Mouse (Mus musculus) layer of hippocampus, postnatal 10 days (tissue): ENCODE results near the gene 4930404H24Rik. TPM values are rescaled to one million over a fixed set of nuclear protein-coding genes. Genes with fewer than 3 reads are reported as not detected.
"Not testable (repeated sequence)": the region's sequence is repeated elsewhere in the genome, so short reads cannot be mapped to it uniquely, and the experiment has no call there.

Experiments used
- DNase-seq, 2 experiments: peaks; one replicate each; pipeline ENCODE4 v3.0.0; 2021; ENCODE audit warnings: low spot score in 2 of 2
- total RNA-seq, 2 experiments: library from RNA; stranded (reverse); gene quantifications; 2 replicates each; pipeline ENCODE4 v1.2.3; 2021

The 4930404H24Rik gene
- total RNA-seq, 2 experiments from 2014 or later = not detected

DNA sequence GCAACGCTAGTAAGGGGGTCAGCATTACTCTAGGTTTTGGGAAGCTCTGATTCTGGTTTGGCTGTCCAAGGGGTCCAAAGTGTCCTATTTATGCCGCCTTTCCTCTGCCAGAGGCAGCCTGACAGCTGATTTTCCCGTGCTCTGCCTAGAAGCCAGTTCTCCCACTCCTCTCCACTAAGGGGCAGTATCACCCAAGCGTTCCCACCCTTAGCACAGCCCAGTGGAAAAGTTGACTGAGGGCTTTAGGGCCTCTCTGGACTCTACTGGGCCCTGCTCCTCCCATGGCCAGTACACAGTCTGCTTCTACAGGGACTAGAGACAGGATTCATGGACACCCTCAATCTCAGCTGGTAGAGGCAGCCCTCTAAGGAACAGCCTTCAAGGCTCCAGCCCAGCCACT lies 14.0 kb upstream of the 4930404H24Rik start:
- peak; percentile 82 to 86 for DNase-seq

DNA sequence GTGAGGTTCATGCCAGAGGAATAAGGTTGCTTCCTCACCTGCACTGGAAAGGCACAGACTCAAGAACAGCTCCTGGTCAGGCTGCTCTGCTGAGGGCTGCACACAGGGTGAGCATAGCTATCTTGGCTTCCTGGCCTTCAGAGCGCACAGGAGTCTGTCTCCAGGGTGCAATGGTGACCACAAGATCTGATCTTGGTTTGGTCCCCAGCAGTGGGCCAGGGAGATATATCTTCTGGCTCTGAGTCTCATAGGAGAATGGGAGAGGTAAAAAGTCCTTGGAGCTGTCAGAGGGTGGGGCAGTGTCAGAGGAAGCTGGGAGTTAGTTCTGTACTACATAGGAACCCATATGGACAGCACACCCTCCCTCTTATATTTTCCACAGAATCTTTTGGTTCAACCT lies 13.1 kb upstream of the 4930404H24Rik start:
- DNase-seq = no peak

DNA sequence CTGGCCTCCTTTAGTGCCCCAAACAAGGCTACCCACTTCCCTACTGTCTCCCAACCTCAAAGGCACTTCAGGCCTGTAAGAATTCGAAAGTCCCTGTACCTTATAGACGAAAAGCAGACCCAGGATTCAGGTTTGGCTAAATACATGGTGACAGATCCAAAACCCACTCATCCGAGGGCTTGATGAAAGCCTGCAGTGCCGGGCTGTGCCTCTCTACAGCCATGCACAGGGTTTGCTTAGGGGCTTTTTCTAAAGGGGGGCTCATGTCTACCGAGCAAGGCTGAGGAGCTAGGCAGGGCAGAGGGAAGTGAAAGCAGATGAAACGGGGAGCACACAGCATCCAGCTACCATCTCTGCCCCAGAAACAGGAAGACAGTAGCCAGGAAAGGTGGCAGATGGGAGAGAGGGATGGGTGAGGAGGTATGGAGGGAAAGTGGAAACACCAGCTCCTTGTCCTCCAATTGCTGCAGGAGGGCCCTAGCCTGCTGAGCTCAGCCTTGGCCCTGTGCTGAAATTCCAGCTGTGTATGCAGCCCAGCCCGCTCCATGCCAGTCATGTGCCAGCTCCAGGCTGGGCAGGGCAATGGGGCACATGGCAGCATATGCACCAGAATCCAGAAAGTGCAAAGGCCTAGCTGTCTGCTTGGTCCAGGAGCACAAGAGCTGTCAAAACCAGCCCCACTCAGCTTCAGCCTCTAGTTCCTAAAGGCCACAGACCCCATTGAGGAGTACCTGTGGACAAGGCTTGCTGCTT lies 11.3 kb upstream of the 4930404H24Rik start:
- no peak for DNase-seq

DNA sequence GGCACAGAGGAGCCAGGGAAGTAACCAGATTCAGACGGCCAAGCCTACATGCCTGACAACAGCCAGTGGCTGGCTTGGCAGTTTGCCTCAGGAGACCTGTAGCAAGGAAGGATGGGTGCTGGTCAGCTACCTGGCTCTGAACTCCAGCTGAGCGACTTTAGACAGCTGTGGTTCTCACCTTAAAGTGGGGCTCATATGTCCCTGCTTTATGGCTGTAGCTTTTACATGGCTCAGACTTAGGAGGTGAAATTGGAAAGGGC lies 10.8 kb upstream of the 4930404H24Rik start:
- DNase-seq = no peak

DNA sequence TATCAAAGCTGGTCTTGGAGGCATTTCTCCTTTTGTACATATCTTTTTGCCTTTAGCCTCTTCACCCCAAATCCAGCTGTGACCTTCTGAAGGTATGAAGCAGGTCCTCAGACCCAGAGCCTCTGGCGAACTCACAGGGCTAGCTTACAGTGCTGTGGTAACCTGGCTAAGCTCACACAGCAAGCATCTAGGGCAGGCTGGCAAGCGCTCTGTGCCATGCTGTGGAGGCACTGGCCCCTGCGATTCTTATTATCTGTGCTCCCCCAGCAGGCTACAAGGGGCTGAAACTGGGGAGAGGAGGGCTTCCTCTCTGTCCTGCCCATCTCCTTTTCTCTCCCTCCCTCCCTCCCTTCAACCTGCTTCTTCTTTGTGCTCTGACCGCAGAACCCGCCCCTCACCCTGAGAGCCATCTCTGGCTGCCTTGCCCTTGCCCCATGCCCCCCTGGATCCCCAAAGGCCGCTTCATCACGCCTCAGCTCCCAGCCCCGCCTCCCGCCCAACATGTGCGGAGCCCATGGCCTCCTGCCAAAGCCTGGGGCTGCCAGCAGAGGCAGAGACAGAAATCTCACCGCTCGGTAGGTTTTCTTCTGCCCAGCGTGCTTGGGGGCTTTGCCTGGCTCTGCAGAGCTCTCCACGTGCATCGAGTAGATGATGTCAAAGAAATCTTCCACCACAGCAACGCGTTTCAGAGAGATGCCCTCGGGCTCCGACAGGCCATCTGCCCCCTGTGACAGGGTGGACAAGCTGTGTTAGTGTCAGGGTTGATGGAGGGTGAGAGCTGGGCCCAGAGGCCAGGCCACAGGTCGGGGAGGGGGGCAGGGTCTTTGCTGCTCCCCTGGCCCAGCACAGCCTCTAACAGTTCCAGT lies 9.2 kb upstream of the 4930404H24Rik start:
- DNase-seq = peak; percentile 71 to 78

DNA sequence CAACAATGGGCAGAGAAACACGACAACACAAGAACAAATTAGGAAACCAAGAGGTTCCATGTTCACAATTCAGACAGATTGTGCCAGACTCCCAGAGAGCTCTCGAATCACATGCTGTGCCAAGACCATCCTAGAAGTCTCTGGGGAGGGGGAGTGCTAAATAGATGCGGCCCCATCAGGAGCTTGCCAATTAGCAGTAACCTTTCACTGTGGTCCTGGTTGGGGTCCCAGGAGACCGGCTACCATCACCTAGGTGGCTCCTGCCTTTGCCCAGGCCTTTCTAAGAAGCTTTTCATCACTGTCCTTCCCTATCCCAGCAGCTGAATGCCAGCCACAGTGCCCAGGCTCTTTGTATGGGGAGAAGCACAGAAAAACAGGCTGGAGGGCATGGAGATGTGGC lies 8.5 kb upstream of the 4930404H24Rik start:
- DNase-seq = no peak

DNA sequence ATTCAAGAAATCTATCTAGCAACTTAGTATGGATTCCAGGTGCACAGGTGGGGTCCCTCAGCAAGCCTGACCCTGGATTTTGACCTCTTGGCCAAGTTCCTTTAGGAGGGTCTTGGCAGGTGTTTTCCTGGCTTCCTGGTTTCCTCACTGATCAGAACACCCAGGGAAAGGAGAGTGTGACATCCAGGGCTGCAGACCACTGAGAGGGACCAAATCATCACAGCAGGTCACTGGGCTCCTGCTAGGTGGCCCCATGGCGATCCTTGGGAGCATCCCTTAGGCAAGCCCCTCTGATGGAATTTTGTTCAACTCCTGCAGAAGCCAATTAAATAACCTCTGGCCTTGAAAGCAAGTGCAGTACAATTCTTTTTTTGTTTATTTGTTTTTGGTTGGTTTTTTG lies 2.5 kb upstream of the 4930404H24Rik start:
- DNase-seq = no peak

DNA sequence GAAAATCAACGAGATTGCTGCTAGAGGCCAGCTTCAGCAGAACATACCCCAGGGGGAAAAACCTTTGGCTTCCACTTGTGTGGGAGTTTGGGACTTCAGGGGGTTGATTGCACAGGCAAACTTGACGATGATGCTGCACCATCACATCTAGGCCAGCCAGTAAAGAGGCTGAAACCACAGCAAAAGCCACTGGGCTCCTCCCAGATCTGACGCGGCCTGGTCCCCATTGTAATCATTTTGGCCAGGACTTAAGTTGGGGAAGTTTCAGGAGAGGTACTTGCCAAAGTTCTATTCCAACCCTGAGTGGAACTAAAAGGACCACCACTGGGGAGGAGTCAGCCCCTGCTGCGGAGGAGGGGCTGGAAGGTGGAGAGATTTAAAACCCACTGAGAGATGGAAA lies 1.6 kb upstream of the 4930404H24Rik start:
- DNase-seq = no peak

DNA sequence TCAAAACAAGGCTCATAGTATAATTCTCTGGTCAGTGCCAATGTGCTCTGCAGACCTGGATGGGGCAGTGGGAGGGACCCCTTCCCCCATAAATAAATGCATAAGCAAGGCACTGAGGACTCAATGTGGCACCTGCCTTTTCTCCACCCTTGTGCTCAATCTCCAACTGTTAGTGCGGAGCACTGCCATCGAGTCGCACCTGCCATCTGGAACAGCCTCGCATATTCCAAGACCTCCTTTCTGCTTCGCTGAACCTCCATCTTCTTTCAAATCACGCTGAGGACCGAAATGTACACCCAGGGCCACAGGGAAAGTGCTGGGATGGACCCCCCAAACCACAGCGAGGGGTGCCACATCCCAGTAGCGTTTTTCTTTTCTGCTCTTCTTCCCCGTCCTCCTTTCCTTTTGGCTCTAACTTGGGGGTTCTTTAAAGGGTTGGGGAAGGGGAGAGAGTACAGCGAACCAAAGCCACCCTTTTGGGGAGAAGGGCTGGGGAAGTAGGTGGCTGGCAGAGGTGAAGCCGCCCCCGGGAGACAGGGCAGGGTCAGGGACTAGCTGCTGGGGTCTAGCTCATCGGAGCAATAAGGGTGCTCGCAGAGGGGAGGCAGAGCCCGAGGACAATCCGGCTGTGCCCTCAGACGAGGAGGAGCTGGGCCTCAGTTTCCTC lies 945 bp upstream of the 4930404H24Rik start:
- no peak for DNase-seq

DNA sequence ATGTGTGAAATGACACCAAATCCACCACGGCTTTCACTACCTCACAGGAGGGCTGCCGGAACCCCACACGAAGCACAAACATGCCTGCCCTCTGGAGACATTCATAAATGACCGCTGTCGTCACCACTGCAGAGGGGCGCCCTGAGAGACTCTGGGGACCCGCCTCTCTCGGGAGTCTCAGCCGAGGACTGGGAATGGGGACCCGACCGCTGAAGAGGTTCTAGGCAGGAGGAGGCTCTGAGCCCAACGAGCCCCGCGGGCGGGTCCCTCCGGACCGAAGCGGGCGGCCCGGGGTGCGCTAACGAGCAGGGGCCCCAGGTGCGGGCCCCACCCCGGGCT lies 442 bp upstream of the 4930404H24Rik start:
- DNase-seq = no peak

DNA sequence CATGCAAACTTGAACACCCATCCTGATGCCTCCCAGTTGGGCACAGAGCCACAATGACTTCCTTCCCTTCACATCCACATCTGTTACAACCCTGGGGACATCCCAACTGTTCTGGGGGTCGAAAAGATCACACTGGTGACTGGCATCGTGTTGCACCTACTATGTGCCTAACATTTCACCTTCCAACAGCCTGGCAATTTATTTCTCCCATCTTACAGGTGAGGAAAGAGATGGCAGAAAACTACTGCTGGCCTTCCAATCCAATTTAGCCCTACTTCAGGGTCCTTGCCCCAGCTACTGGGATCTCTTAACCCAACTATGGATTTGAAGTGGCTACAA lies 772 bp downstream of the 4930404H24Rik start:
- DNase-seq = no peak

DNA sequence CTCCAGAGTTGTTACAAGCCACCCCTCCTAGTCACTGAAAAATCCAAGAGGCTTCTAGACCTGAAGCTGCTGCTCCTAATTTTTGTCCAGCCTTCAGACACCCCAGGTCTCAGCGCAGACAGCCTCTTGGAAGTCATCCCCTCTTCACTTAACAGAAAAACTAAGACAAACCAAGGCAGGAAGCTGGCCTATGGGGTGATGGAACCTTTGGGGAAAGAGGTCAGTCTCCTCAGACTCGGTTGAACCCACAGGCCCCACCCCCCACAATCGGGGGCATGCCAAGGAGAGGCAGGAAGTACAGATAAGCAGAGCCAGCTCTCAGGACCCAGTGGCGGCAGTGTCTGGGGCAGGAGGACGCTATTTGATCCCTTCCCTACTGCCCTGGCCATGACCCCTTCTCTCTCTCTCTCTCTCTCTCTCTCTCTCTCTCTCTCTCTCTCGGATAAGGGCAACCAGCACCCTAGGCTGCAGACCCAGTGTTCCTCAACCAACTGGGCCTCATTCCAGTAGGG lies 1.2 kb downstream of the 4930404H24Rik start:
- no peak for DNase-seq

DNA sequence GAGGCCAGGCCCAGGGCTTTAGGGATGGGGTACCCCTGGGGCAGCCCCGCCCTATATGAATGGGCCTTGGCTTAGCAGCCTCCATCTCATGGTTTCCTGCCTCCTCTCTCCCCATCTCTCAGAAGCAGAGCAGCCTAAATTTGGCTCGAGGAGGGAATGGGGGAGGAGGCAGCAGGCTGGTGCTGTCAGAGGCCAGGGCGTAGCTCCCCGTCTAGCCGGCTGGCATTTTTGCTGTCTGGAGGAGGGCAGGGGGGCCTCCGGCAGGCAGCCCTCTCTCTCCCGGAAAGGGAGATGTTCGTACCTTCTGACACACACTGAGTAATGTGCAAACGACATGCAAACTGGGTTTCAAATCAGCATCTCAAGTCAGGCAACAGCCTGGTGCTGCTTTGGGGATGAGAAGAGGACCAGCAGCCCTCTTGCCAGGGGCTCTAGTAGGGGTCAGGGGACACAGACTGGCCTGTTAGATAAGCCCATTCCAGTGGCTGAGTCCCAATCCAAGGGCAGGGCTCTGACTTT lies 1.8 kb downstream of the 4930404H24Rik start:
- DNase-seq = no peak

DNA sequence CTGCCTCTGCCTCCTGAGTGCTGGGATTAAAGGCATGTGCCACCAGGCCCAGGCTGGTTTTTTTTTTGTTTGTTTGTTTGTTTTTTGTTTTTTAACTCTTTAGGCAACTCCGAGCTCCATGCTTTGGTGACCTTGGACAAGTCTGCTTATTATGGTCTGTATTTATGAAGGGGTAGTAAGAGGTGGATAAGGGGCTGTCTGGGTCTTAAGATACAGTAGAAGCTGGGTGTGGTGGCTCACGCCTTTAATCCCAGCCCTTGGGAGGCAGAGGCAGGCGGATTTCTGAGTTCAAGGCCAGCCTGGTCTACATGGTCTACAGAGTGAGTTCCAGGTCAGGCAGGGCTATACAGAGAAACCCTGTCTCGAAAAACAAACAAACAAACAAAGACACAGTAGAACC lies 2.8 kb downstream of the 4930404H24Rik start:
- DNase-seq = not testable (repeated sequence)

DNA sequence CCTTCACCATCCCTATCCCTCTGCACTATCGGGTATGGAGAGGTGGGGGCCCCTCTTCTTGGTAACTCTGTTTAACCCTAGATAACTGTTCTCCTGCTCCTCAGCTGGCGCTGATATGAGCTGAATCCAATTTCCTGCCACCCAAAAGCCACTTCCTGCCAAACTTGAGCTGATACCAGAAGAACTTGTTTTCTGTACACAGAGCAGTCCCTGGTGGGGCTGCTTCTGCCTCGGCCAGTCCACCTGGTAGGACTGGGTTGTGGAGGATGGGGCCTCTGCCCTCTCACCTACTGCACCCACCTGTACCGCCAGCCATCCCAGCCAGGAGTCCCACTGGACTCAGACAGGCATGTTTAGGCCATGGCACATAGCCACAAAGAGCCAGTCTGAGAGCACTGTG lies 3.2 kb downstream of the 4930404H24Rik start:
- DNase-seq = no peak

DNA sequence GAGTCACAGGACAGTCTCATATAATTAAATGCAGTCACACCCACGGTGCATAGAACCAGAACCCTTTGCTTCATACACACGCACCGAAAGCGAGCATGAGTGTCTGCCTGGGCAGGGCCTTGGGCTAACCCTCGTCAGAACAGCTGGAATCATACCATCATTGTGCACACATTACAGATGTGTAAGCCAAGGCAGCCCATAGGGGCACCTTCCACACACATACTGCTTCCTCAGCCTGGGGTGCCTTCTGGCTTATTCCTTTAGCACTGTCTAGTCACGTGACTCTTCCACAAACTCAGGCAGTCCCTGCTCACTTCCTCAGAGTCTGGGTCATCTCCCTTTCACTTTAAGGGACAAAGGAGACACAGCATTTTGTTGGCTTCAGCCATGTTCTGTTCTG lies 3.7 kb downstream of the 4930404H24Rik start:
- no peak for DNase-seq

DNA sequence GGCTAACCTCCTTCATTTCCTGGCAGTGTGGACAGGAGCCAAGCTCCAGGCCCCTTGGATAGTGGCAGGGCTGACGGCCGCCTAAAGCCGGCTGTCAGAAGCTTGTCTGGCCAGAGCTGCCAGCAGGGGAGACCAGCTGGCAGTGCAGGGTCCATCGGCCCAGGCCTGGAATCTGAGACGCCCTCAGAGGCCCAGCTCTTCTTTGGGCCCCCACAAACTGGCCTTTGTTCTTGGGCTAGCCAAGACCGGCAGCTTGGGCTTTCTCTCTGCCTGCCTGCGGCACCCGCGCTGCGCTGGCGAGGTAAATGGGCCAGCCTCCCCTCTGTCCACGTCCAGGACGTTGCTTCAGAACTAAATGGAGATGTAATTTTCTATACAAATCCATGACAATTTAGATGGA lies 4.3 kb downstream of the 4930404H24Rik start:
- peak in 1 of 2 experiments; percentile 52 for DNase-seq

DNA sequence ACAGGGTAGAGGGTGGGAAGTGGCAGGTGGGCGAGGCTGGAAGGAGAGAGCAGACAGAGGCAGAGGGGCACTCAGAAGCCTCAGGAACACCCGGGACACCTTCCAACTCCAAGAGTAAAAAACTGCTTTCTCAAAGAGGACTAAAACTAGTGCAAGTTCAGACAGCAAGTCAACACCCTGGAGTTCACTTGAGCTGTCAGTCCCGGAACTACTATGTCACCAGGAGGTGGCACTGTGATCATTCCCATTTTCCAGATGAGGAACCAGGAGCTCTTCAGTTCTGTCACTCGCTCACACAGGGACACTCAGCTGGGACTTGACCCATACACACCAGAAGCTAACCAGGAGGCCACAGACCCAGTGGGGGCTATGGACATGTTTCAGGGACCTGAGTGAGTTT lies 6.6 kb downstream of the 4930404H24Rik start:
- no peak for DNase-seq

DNA sequence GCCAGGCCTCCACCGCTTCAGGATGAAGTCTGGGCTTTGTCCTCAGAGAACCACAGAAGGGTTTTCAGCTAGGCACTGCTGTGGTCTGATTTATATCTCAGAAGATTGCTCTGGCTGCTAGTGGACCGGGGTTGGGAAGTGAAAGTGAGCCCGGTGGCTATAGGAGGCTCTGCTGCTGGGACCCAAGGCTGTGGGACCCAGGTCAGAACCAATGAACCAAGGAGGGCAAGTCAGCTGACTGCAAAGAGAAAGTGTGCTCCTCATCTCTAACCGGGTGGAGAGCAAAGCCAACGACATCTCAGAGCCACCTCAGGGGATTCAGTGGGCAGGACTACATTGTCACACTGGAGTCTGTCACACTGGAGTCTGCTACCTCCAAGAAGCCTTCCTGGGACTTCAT lies 13.8 kb downstream of the 4930404H24Rik start:
- DNase-seq = no peak

DNA sequence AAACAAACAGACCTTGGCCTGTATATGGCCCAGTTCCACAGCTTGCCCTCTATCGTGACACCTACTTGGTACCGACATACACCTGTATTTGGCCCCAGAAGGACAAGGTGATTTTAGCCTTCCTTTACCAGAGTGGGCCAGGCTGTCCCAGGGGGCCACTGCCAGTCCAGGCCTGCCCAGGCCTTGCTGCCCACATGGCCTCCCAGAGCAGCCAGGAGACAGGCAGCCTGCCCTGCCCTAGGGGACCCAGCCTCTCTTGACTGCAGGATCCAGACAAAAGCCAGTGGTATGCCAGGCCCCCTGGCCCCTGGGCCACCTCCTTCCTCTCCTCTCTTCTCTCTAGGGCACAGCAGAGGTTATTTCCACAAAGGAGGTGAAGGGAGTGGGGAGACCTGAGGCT lies 15.4 kb downstream of the 4930404H24Rik start:
- DNase-seq = no peak

DNA sequence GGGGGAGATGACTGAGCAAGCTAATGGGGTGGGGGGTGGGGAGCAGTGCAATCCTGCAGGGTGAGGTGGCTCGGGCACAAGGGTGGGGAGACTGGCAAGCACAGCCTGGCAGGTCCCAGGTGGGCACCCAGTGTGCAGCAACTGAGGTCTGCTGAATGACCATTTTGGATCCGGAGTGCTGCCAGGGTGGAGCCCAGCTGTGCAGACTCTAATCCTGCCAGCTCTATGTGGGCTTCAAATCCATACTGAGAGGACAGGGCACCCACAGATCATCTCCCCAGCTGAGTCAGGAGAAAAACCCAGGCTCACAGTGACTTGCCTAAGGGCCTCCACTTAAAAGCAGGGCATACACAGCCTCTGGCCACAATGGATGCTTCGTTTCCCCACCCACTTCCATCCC lies 15.8 kb downstream of the 4930404H24Rik start:
- no peak for DNase-seq
